Mouse (Mus musculus): ENCODE data around the gene Fam131a.

DNA sequence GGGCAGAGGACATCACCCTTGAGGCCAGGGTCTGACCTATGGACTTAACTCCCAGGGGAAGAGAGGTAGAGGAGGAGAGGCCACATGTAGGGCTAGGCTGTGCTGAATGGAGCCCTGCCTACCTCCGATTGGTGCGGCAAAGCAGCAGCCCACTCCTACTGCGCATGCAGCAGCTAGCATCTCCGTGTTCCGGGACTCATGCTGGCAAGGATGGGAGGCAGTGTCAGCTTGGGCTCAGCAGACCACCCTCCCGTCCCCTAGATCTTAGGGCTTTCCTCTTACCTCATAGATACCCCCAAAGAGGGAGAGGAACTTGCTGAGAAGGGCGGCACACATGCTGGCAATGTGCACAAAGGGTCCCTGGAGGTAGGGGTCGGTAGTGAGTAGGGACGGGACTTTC is 19.1 kb downstream of the Fam131a start:
- TF ChIP-seq CTCF (conservative IDR thresholded peaks at IDR 0.05; ENCODE audit: low read length) (no peak), POU5F1 (IDR thresholded peaks at IDR 0.05; ENCODE audit: borderline replicate concordance, low read length) (no peak), NANOG (IDR thresholded peaks at IDR 0.05; ENCODE audit: borderline replicate concordance, low read length) (no peak)

Measured in E14TG2a.4 (cell line).